Mouse (Mus musculus): ENCODE results near the gene Naa35. TPM values are rescaled to one million over a fixed set of nuclear protein-coding genes. Genes with fewer than 3 reads are reported as not detected.

Gene Naa35
- polyA plus RNA-seq, 1 experiment from 2014 or later: 105 TPM

DNA sequence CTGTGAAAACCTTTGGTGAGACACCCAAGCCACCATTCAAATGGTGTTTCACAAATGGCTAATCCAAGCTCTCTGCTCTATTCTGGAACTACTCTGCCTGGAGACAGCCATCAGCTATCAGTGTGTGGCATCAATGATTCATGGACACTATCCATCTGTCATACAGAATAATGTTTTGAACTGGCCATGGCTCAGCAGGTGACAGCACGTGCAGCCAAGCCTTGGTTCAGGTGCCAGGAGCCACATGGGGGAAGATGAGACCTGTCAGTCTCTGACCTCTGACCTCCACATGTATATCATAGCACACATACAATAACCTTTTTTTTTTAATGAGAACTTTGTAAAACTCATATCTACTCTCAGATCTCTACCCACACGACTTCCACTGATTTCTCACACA is 32.3 kb upstream of the Naa35 start:
- H3K27me3 ChIP-seq (ENCODE audit: insufficient read depth, low read length): no peaks in the 10 kb centered on the region
- no peaks in the 10 kb centered on the region for H3K36me3 ChIP-seq (ENCODE audit: insufficient read depth, low read length)
- H3K9ac ChIP-seq (replicated peaks; ENCODE audit: low read length): no peak overlapping the region
- peaks cover 28% of the 10 kb centered on the region for H3K4me1 ChIP-seq (ENCODE audit: insufficient read depth, low read length)
- H3K9me3 ChIP-seq (ENCODE audit: low read length): no peaks in the 10 kb centered on the region
- no peak overlapping the region for H3K27ac ChIP-seq (ENCODE audit: low read length)
- WGBS: 53% methylated on average over 2 of the region's 2 CpGs
- H3K4me3 ChIP-seq (ENCODE audit: low read length): no peak overlapping the region
- no peak for ATAC-seq (ENCODE audit: low FRiP score, low TSS enrichment)
- no peak overlapping the region for H3K4me2 ChIP-seq (replicated peaks; ENCODE audit: low read depth, low read length)

GRCm38 (mm10) chr13:59554772-59555505 is 30.1 kb upstream of the Naa35 start:
- Histone ChIP-seq H3K27me3 (ENCODE audit: insufficient read depth, low read length) (no peaks in the 10 kb centered on the region), H3K9ac (replicated peaks; ENCODE audit: low read length) (no peak overlapping the region), H3K27ac (ENCODE audit: low read length) (no peak overlapping the region), H3K9me3 (ENCODE audit: low read length) (no peaks in the 10 kb centered on the region), H3K4me3 (ENCODE audit: low read length) (peak overlapping the region; percentile 28), H3K36me3 (ENCODE audit: insufficient read depth, low read length) (no peaks in the 10 kb centered on the region), H3K4me2 (replicated peaks; ENCODE audit: low read depth, low read length) (peak overlapping the region; percentile 91), H3K4me1 (ENCODE audit: insufficient read depth, low read length) (peaks cover 22% of the 10 kb centered on the region)
- no peak for ATAC-seq (ENCODE audit: low FRiP score, low TSS enrichment)
- WGBS: 57% methylated on average over 17 of the region's 17 CpGs

GRCm38 (mm10) chr13:59555613-59556192 is 29.4 kb upstream of the Naa35 start:
- Histone ChIP-seq H3K27me3 (ENCODE audit: insufficient read depth, low read length) (no peaks in the 10 kb centered on the region), H3K27ac (ENCODE audit: low read length) (no peak overlapping the region), H3K36me3 (ENCODE audit: insufficient read depth, low read length) (no peaks in the 10 kb centered on the region), H3K4me1 (ENCODE audit: insufficient read depth, low read length) (peaks cover 22% of the 10 kb centered on the region), H3K4me3 (ENCODE audit: low read length) (peak overlapping the region; percentile 71), H3K9ac (replicated peaks; ENCODE audit: low read length) (no peak overlapping the region; the same call in 1 of the 2 replicates), H3K4me2 (replicated peaks; ENCODE audit: low read depth, low read length) (peak overlapping the region; percentile 91), H3K9me3 (ENCODE audit: low read length) (no peaks in the 10 kb centered on the region)
- 57% methylated on average over 8 of the region's 8 CpGs for WGBS
- no peak for ATAC-seq (ENCODE audit: low FRiP score, low TSS enrichment)

- H3K4me1 ChIP-seq (ENCODE audit: insufficient read depth, low read length): peaks cover 22% of the 10 kb centered on the region
- H3K27me3 ChIP-seq (ENCODE audit: insufficient read depth, low read length): no peaks in the 10 kb centered on the region
- peak overlapping the region; percentile 85 for H3K9ac ChIP-seq (replicated peaks; ENCODE audit: low read length)
- H3K27ac ChIP-seq (ENCODE audit: low read length): peak overlapping the region; percentile 74
- peak overlapping the region; percentile 91 for H3K4me2 ChIP-seq (replicated peaks; ENCODE audit: low read depth, low read length)
- WGBS: under 1% methylated on average over 39 of the region's 45 CpGs
- H3K4me3 ChIP-seq (ENCODE audit: low read length): peak overlapping the region; percentile 71
- no peaks in the 10 kb centered on the region for H3K9me3 ChIP-seq (ENCODE audit: low read length)
- no peaks in the 10 kb centered on the region for H3K36me3 ChIP-seq (ENCODE audit: insufficient read depth, low read length)
- peak; percentile 88 for ATAC-seq (ENCODE audit: low FRiP score, low TSS enrichment)
Observed at GRCm38 (mm10) chr13:59556670-59557069, 28.4 kb upstream of the Naa35 start.

GRCm38 (mm10) chr13:59557185-59557985 is 27.7 kb upstream of the Naa35 start:
- H3K9ac ChIP-seq (replicated peaks; ENCODE audit: low read length): peak overlapping the region; percentile 85
- no peaks in the 10 kb centered on the region for H3K36me3 ChIP-seq (ENCODE audit: insufficient read depth, low read length)
- no peaks in the 10 kb centered on the region for H3K9me3 ChIP-seq (ENCODE audit: low read length)
- peaks cover 22% of the 10 kb centered on the region for H3K4me1 ChIP-seq (ENCODE audit: insufficient read depth, low read length)
- peak overlapping the region; percentile 71 for H3K4me3 ChIP-seq (ENCODE audit: low read length)
- WGBS: under 1% methylated on average over 33 of the region's 73 CpGs
- peak; percentile 90 for ATAC-seq (ENCODE audit: low FRiP score, low TSS enrichment)
- no peaks in the 10 kb centered on the region for H3K27me3 ChIP-seq (ENCODE audit: insufficient read depth, low read length)
- peak overlapping the region; percentile 91 for H3K4me2 ChIP-seq (replicated peaks; ENCODE audit: low read depth, low read length)
- H3K27ac ChIP-seq (ENCODE audit: low read length): peak overlapping the region; percentile 74

GRCm38 (mm10) chr13:59558776-59559175 is 26.3 kb upstream of the Naa35 start:
- WGBS: 95% methylated on average over 5 of the region's 5 CpGs
- H3K4me2 ChIP-seq (replicated peaks; ENCODE audit: low read depth, low read length): no peak overlapping the region
- no peaks in the 10 kb centered on the region for H3K9me3 ChIP-seq (ENCODE audit: low read length)
- H3K4me1 ChIP-seq (ENCODE audit: insufficient read depth, low read length): peaks cover 22% of the 10 kb centered on the region
- H3K9ac ChIP-seq (replicated peaks; ENCODE audit: low read length): no peak overlapping the region
- no peaks in the 10 kb centered on the region for H3K27me3 ChIP-seq (ENCODE audit: insufficient read depth, low read length)
- no peak overlapping the region for H3K27ac ChIP-seq (ENCODE audit: low read length)
- no peaks in the 10 kb centered on the region for H3K36me3 ChIP-seq (ENCODE audit: insufficient read depth, low read length)
- no peak for ATAC-seq (ENCODE audit: low FRiP score, low TSS enrichment)
- H3K4me3 ChIP-seq (ENCODE audit: low read length): no peak overlapping the region

DNA sequence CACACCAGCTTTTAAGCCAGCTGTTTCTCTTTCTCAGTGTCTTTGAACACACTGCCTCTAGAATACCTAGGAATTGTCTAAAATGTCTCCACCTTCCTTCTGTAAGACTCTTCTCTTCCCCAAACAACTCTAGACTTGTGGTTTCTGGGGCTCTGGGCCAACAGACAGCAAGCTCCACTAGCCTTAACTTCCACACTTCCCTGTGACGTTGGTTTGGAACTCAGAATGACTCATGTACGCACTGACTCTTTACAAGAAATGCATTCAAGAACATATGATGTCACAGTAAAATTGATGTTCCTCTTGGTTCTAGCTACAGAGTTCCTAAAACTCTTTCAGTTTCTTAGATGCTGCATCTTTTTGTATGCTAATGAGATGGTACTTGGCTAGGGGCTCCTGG is 22.6 kb upstream of the Naa35 start:
- no peaks in the 10 kb centered on the region for H3K9me3 ChIP-seq (ENCODE audit: low read length)
- no peak overlapping the region for H3K27ac ChIP-seq (ENCODE audit: low read length)
- H3K9ac ChIP-seq (replicated peaks; ENCODE audit: low read length): no peak overlapping the region
- H3K27me3 ChIP-seq (ENCODE audit: insufficient read depth, low read length): no peaks in the 10 kb centered on the region
- H3K4me3 ChIP-seq (ENCODE audit: low read length): no peak overlapping the region
- 80% methylated on average over 2 of the region's 2 CpGs for whole genome bisulfite sequencing
- peaks cover 6% of the 10 kb centered on the region for H3K4me1 ChIP-seq (ENCODE audit: insufficient read depth, low read length)
- no peaks in the 10 kb centered on the region for H3K36me3 ChIP-seq (ENCODE audit: insufficient read depth, low read length)
- no peak for ATAC-seq (ENCODE audit: low FRiP score, low TSS enrichment)
- no peak overlapping the region for H3K4me2 ChIP-seq (replicated peaks; ENCODE audit: low read depth, low read length)

GRCm38 (mm10) chr13:59564505-59564904 is 20.6 kb upstream of the Naa35 start:
- no peak overlapping the region for H3K4me2 ChIP-seq (replicated peaks; ENCODE audit: low read depth, low read length)
- no peak overlapping the region for H3K4me3 ChIP-seq (ENCODE audit: low read length)
- H3K9me3 ChIP-seq (ENCODE audit: low read length): no peaks in the 10 kb centered on the region
- H3K4me1 ChIP-seq (ENCODE audit: insufficient read depth, low read length): no peaks in the 10 kb centered on the region
- WGBS: 65% methylated on average over 4 of the region's 4 CpGs
- H3K9ac ChIP-seq (replicated peaks; ENCODE audit: low read length): no peak overlapping the region
- no peak overlapping the region for H3K27ac ChIP-seq (ENCODE audit: low read length)
- H3K36me3 ChIP-seq (ENCODE audit: insufficient read depth, low read length): no peaks in the 10 kb centered on the region
- no peaks in the 10 kb centered on the region for H3K27me3 ChIP-seq (ENCODE audit: insufficient read depth, low read length)
- ATAC-seq (ENCODE audit: low FRiP score, low TSS enrichment): no peak

DNA sequence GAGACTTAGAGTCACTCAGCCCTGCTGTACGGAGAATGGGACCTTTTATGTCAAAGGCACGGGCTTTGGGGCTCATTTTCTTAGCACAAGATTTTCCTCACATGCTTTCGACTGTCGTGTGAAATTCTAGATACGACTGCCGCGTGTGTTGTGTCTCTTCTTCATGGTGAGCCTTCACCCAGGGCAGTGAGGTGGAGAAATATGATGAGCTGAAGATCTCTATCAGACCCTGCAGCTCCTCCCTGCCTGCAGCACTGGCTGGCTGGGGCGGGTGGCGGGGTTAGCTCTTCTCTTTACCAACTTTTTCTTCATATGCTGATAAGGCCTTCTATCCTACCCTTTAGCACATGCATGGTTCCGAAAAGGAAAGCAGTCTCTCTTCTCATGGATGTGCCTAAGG is 20.1 kb upstream of the Naa35 start:
- ATAC-seq (ENCODE audit: low FRiP score, low TSS enrichment): no peak

More for the DNA sequence above, 20.1 kb upstream of the Naa35 start:
- no peaks in the 10 kb centered on the region for H3K36me3 ChIP-seq (ENCODE audit: insufficient read depth, low read length)
- H3K9ac ChIP-seq (replicated peaks; ENCODE audit: low read length): no peak overlapping the region
- 71% methylated on average over 10 of the region's 10 CpGs for WGBS
- no peaks in the 10 kb centered on the region for H3K27me3 ChIP-seq (ENCODE audit: insufficient read depth, low read length)
- H3K27ac ChIP-seq (ENCODE audit: low read length): no peak overlapping the region
- no peak overlapping the region for H3K4me2 ChIP-seq (replicated peaks; ENCODE audit: low read depth, low read length)
- H3K4me1 ChIP-seq (ENCODE audit: insufficient read depth, low read length): no peaks in the 10 kb centered on the region
- no peaks in the 10 kb centered on the region for H3K9me3 ChIP-seq (ENCODE audit: low read length)
- no peak overlapping the region for H3K4me3 ChIP-seq (ENCODE audit: low read length)
